Mouse (Mus musculus) C2C12 (cell line): Measurements from ENCODE around the gene Hnrnpk.

Experiments used
- CTCF ChIP-seq: IDR thresholded peaks from one replicate; pipeline ENCODE4 v1.5.1; 2011; ENCODE audit not compliant: control insufficient read depth, insufficient read depth, insufficient read length
- MYOD1 ChIP-seq: IDR thresholded peaks from one replicate; pipeline ENCODE4 v1.6.1; 2011; ENCODE audit warnings: low read depth; ENCODE audit not compliant: control insufficient read depth, insufficient read length

GRCm38 (mm10) chr13:58402744-58403110 is 416 bp downstream of the Hnrnpk start:
- TF ChIP-seq CTCF (no peak), MYOD1 (no peak)
